Mouse (Mus musculus): ENCODE results near the gene Pphln1.

GRCm38 (mm10) chr15:93453296-93453695 lies 55.1 kb downstream of the Pphln1 start:
- no peak for TF ChIP-seq CTCF (conservative IDR thresholded peaks at IDR 0.05; ENCODE audit: low read length)
- no peak for TF ChIP-seq POU5F1 (IDR thresholded peaks at IDR 0.05; ENCODE audit: borderline replicate concordance, low read length)

Measured in E14TG2a.4 (cell line).